Mouse (Mus musculus): ENCODE results near the gene Erich3.

- no peak for TF ChIP-seq POLR2A (IDR thresholded peaks at IDR 0.05; ENCODE audit: control insufficient read depth in 1 of 2, insufficient read depth in 1 of 2, low read depth in 1 of 2, low read length in 2 of 2, poor library complexity in 1 of 2)
- no peak for TF ChIP-seq CTCF (IDR thresholded peaks at IDR 0.05 in 2 of 3, conservative IDR thresholded peaks at IDR 0.05 in 1 of 3; ENCODE audit: control insufficient read depth in 1 of 3, insufficient read depth in 1 of 3, low read depth in 2 of 3, low read length in 3 of 3, poor library complexity in 1 of 3, severe bottlenecking in 1 of 3)
- no peak for TF ChIP-seq NELFE (IDR thresholded peaks at IDR 0.05; ENCODE audit: low read depth, low read length)
- TF ChIP-seq MAX (IDR thresholded peaks at IDR 0.05; ENCODE audit: low read length), result no peak
- TF ChIP-seq TBP (IDR thresholded peaks at IDR 0.05; ENCODE audit: low read depth, low read length), result no peak
- no peak for TF ChIP-seq RCOR1 (IDR thresholded peaks at IDR 0.05; ENCODE audit: low read depth, low read length)
- TF ChIP-seq MYC (IDR thresholded peaks at IDR 0.05; ENCODE audit: low read depth, low read length), result no peak
Observed at GRCm38 (mm10) chr3:154696611-154697010, 33.0 kb downstream of the Erich3 start.

Measured in MEL (cell line).